Mouse (Mus musculus) CD4-positive, CD25-positive, alpha-beta regulatory T cell, adult 4 months (primary cell): ENCODE data around the gene Klhl3. TPM values are rescaled to one million over a fixed set of nuclear protein-coding genes. Genes with fewer than 3 reads are reported as not detected.

Experiments
- ATAC-seq: one replicate; pipeline ENCODE4 v1.8.0; 2017
- polyA plus RNA-seq, 2 experiments: library from polyadenylated mRNA; unstranded; fragments of 100-300 nt; shearing (Covaris generic); gene quantifications; one replicate each; pipeline ENCODE4 v1.2.1; 2017

Gene Klhl3
- polyA plus RNA-seq, 2 experiments from 2014 or later = 14.8 to 18.4 TPM

GRCm38 (mm10) chr13:57959806-57960205, 153.6 kb downstream of the Klhl3 start:
- no peak for ATAC-seq

Other genes with a start within 250 kb of the Klhl3 start
- not detected for gene Spock1, start 205.3 kb downstream of the Klhl3 start, polyA plus RNA-seq
- gene Hnrnpa0, start 15.0 kb upstream of the Klhl3 start, polyA plus RNA-seq = 10 to 100 TPM; 17.1 to 27.4 TPM
- 100 to 1,000 TPM; 260 to 314 TPM for gene Idnk, start 44.1 kb upstream of the Klhl3 start, polyA plus RNA-seq
- 10 to 100 TPM; 14.2 to 21.1 TPM for gene Ubqln1, start 102.1 kb upstream of the Klhl3 start, polyA plus RNA-seq
- gene Gkap1, start 162.1 kb upstream of the Klhl3 start, polyA plus RNA-seq = under 1 TPM; 0.52 to 0.86 TPM
- not detected for gene Kif27, start 245.5 kb upstream of the Klhl3 start, polyA plus RNA-seq